Mouse (Mus musculus) left cerebral cortex, adult 6 months (tissue): ENCODE measurements around the gene Smpx. TPM values are rescaled to one million over a fixed set of nuclear protein-coding genes. Genes with fewer than 3 reads are reported as not detected.

ENCODE experiments used
- long read RNA-seq, 2 experiments: library from polyadenylated mRNA; unstranded; transcript quantifications; one replicate each; pipeline ENCODE4 v2.0.0; 2019 to 2020
- polyA plus RNA-seq: library from polyadenylated mRNA; unstranded; fragments of <200 nt; fragmentation: Nextera tagmentation; gene quantifications from 2 replicates; pipeline ENCODE4 v1.2.3, GENCODE M21; 2021

Smpx gene
- polyA plus RNA-seq: 0.34 TPM in 1 of 2 replicates, not detected in the other
- long read RNA-seq, experiment 1: 0 reads
- long read RNA-seq, experiment 2: 0 reads

DNA sequence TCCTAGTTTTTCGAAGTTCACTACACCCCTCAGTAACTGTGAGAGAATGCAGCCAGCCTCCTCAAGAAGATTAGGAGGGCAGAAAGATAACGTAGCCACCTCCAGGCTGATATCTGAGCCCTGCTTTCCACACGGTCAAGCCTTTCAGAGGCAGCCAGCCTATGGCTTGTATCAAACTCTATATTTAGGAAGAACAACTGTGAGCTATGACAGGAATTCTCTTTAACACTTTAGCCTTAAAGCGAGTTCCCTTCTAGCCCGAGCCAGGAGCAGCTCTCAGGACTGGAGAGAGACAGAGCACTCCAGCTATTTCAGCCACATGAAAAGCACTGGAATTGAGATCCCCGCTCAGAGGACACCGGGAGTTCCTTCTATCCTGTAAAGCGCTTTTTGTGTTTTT, at the start of gene Smpx:
TSS of gene Smpx (plus strand) at position 49 of the 400 bp plus-strand sequence.

Other genes with a start within 250 kb of the Smpx start
- 101 and 113 TPM in 2 replicates for gene Sms, start 206.6 kb upstream of the Smpx start, polyA plus RNA-seq
- gene Yy2, start 129.9 kb upstream of the Smpx start, polyA plus RNA-seq: not detected in 2 replicates
- gene Mbtps2, start 100.2 kb upstream of the Smpx start, polyA plus RNA-seq: 7.7 and 7.9 TPM in 2 replicates
- gene Klhl34, start 119.5 kb downstream of the Smpx start, polyA plus RNA-seq: 6.2 and 12.9 TPM in 2 replicates